Mouse (Mus musculus): ENCODE results near the gene Nol10.

The Nol10 gene

DNA sequence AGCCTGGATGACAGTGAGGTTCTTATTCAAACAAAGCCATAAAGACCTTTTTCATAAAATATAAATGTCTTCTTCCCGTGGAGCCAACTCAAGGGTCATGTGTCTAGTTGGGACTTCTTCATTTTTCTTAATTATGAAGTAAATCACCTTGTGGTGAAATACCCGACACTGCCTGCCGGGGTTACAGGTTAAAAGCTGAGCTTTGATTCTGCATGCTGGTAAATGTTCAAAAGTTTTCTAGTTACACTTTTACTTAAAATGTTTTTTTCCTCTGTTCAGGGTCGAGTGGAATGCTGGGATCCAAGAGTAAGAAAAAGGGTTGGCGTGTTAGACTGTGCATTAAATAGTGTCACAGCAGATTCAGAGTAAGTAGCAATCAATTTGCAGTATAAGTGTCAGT lies 14.1 kb downstream of the Nol10 start:
- no peak for DNase-seq

DNA sequence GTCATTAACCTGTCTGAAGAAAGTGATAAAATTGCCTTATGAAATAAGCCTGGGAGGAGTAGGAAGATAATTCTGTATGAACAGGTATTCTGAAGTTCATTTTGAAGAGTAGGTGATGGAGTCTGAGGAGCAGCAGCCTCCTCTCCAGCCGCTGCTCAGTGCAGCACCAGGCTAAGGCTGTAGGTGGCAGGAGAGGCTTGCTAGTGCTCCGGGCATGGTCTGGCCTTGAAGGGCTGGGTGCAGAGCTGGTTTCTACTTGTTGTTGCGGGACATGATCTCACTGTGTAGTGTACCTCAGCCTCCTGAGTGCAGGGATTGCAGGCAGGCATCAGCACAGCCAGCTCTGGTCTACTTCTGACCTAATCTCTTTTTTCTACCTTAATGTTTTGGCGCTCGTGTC lies 18.7 kb downstream of the Nol10 start:
- no peak for DNase-seq

DNA sequence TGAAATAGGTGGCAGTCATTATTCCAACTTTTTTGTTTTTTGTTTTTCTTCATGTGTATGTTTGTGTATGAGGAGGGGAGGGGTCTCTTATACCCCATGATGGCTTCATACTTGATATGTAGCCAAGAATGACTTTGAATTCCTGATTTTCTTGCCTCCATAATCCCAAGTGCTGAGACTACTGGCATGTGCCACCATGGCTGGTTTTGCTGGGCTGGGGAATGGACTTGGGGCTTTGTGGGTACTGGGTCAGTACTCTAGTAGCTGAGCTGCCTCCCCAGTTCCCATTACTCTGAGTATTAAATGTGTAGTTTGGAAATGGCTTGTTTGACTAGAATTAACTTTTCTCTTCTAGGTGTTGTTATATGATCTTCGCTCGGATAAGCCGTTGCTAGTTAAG lies 20.9 kb downstream of the Nol10 start:
- no peak for DNase-seq

DNA sequence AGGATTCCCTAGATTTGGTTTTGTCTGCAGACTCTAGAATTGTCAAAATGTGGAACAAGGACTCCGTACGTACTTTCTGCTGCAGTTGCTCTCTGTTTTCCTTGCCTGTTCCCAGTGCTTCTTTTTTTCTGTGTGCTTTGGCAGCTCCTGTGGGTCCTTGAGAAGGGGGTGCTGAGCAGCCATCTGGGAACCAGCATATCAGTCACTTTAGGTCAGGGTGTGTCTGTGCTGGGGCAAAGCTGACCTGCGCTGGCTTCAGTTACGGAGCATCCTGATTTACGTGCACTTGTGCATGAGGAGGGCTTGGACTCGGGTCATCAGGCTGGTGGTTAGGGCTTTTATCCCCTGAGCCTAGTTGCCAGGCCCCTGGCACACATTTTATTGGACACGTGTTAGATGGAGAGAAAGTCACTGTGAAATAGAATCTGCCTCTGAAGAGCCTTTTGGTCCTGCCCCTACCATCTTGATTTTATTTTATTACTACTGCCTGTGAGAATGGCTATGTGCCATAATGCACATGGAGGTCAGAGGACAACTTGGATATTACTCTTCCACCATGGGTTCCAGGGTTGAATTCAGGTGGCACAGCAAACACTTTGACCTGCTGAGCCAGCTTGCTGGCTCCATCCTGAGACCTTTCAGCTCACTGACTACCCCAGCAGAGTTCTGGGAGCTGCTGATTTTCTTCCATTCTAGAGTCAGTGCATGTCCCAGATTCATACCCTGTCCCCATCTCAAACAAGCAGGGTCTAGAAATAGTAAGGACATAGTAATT lies 21.5 kb downstream of the Nol10 start:
- no peak for DNase-seq

DNA sequence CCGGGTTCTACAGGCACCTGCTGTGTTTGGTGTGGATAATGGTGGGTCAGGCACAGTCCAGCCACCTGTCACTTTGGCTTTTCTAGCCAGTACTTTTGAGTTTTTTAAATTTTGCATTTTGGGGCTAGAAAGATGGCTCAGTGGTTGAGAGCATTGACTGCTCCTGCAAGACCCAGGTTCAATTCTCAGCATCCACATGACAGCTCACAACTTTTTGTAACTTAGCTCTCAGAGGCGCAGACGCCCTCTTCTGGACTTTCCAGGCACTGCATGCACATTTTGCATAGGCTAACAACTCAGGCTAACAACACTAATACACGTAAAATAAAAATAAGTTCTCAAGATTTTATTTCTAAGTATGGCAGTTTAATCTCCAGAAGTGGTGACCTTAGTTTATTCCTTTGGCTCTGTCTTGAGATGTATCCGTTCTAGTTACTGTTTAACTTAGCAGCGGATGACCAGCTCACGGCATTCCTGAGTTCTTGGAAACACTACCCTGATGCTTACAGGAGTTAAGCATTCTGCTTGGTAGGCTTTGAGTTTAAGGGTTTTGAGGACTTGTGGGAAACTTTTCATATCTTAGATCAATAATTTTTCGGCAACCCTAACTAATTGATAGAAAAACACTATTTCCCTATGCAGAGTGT lies 23.5 kb downstream of the Nol10 start:
- no peak for DNase-seq

DNA sequence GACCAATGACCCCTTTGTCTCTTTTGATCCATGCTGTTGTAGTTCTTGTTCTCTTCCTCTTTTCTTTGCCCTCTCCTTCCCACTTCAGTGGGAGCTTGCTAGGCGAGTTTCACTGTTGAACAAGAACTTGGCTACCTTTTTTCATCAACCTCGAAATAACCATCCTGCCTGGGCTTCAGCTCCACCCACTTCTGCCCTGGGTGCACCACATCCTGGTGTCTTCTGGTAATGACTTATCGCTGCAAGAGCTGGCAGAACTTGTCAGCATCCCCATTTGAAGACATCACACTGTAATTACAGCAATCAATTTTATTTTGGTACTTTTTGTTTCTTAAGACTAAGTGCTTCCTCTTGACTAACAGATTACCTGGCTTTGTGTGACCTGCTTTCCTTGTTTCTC lies 24.4 kb downstream of the Nol10 start:
- DNase-seq = no peak

DNA sequence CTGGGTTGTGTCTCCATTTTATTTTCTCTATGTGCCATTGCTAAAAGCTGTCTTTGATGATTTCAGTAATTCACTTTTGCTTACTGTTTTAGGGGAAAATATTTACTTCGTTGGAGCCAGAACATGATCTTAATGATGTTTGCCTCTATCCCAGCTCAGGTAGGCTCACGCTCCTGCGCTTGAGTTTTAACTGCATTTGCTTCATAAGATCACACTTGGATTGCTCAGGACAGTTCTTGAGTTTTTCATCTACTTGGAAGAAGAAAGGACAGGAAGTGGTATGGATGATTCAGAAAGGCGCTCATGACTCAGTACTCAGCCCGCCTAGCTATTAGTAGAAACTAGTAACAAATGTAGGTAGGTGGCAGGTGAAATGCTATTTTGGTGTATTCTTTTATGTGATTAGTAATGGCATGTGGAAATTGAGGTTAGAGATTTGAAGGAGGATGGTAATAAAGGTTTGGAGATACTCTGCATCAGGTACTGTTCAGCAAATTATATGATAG lies 25.3 kb downstream of the Nol10 start:
- no peak for DNase-seq

DNA sequence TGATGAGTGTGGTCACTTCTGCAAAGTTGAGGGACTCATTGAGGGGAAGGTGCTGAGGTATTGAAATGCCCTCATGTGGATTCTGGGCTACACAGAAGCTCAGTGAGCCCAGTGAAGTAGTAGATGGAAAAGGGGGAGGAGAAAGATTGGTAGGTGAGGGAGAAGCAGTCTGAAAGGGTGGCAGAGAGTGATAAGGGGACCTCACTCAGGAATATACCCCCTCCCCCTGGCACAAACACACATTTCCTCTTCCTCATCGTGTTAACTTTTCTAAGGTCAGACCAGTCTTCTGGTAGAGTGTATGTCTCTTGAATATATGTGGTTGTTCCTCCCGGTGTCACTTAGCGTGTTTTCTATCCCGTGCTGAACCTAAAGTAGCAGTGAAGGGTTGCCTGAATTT lies 27.0 kb downstream of the Nol10 start:
- no peak for DNase-seq

DNA sequence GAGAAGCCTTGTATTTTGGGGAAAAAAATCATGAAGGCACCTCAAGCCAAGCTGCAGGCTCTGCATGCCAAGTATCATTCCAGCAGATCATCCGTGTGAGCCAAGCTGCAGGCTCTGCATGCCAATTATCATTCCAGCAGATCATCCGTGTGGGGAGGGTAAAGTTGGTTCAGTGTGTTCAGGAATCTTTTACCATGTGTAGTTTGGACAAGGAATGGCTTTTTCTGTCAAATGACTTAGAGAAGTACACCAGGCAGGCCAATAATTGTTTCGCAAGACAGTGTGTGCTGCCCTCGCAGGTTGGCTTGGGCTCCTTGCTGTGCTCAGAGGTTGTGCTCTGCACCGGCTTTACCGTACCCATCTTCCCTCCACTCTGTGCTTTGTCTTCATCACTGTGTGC lies 28.3 kb downstream of the Nol10 start:
- DNase-seq = no peak

DNA sequence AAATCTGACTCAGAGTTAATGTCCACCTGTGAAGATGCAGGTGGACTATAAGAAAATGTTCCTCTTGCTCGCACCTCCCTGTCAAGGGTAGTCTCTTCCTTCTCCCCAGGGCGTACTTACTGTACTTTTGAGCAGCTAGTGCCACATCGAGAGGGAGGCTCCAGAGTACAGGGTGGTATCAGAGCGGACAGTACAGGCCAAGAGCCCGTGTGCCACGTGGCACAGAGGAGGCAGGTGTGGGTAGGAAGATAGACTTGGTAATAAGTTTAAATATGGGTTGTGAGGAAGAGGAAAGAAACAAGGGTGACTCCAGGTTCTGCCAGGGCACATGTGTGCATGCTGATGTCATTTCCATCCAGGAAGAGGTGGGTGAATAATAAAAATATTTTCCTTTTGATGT lies 32.7 kb downstream of the Nol10 start:
- DNase-seq = no peak

DNA sequence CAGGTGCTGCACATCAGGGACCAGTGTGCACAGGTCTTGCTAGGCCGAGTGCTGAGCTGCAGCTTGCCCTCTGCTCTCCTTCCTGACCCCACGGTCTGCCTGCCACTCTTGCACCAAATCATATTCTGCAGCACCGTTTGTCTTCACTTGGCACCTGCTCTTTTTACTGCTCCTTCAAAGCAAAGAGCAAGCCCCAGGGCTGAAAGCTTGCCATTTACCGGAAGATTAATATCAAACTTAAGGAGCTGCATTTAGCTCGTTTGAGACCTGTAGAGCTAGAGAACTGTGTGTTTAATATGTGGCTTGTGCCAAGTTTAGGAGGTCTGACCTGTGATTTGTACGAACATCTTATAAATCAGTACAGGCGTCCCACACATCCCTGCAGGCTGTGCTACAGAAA lies 34.5 kb downstream of the Nol10 start:
- DNase-seq = no peak

DNA sequence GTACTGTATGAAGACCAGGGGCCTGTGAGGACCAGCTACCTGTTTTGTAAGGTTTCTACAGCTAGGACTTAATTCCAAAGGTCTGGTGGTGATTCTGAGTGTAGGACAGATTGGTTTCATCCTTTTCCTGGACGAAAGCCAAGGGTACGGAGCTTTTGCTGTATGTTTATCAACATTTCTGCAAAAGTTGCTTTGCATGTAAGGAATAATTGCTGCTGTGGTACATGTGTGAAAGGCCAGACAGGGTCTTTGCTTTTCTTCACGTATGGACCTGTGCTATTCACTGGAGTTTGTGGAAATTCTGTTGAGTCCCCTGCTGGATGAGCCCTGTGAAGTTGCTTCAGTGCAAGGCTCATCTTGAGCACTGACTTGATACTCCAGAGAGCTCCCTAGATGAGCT lies 38.6 kb downstream of the Nol10 start:
- DNase-seq = no peak

DNA sequence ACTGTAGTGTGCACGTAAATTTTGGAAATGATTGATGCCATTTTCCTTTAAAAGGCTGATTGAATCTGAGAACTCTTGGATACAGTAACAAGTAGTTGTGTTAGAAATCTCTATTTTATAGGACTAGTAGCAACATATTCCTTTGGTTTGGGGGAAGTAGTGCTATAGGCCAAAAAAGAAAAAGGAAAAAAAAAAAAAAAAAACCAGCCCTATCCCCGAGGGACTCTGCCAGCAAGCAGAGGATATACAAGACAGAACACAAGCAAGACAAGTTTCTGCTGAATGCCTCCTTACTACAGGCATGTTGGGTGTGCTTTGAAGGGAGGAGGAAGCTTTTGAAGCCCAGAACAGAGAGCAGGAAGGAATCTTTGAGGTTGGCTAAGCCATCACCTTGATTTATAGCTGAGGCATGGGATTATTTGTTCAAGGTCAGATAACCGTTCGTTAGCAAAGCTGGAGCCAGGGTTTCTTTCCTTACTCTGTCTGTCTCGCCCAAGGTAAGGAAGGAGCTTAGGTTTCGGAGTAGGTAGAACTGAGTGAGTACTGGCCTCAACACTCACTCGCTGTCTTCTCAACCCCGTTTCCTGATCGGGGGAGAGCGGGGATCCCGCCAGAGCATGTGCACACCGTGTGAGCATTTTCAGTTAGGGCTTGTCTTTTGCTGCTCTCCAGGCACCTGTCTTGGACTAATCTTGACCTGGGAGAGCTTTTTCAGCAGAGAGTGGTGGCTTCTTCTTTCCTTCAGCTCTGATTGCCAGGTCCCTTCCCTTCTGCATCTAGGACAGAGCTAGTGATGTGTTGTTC lies 39.3 kb downstream of the Nol10 start:
- DNase-seq = no peak

DNA sequence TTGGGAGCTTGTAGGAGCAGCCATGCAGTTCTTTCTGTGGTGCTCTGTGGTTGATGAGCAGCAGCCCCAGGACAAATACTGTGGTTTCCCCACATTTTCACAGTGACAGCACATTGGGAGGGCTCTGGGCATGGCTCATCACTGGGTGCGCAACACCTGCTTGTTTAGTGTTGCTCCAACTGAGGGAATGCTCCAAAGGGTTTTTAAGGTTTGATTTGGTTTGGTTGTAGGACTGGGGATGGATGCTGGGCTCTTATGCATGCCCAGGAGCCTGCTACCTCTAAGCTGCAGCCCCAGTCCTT lies 39.8 kb downstream of the Nol10 start:
- DNase-seq = no peak

DNA sequence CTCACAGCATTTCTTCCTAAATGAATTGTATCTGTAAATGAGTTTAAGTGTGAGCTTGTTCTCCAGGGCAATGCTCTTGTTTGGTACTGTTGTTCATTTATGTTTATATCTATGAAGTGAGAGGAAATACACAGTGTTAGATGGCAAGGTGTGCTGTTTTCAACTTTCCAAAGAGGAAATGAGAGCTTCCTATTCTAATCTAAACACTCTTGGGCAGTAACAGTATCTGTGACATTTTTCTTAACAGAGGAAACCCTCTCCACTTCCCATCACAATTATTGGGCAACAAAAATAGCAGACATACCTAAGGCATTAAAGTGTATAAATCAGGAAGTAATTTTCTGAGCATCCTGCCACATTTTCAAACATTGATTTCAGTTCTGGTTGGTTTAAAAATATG lies 41.8 kb downstream of the Nol10 start:
- DNase-seq = no peak

DNA sequence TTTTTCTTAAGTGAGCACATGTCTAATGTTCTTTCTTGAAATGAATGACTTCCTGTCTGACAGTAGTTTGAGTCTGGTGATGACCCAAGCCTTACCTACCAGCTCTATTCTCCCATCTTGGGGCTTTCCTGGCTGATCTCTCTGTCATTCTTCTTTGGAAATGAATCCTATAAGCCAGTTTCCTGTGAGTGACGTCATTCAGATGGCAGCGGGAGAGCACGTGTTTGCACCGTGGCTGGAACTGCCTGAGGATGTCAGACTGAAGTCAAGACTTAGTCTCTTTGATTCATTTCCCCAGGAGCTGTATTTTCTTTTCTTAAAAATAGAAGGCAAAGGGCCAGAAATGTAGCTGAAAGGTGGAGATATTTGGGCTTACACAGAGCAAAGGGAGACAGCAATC lies 42.3 kb downstream of the Nol10 start:
- no peak for DNase-seq

DNA sequence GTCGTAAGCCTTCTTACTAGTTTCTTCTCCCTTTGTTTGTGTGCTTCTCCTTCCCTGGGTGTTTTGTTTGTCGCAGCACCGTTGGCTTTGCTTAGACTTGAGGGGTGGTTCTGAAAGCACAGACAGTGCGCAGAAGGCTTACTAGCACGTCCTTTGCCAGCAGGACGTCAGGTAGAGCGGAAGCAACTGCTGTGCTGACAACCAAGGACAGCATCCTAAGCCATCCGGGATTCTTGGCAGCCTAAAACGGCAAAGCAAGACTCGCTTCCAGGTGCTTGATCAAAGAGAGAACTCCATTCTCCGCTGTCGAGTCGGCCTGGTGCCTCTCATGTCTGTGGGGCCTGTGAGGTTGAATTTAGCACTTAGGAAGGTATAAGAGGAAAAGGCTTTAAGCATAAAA lies 44.9 kb downstream of the Nol10 start:
- no peak for DNase-seq

DNA sequence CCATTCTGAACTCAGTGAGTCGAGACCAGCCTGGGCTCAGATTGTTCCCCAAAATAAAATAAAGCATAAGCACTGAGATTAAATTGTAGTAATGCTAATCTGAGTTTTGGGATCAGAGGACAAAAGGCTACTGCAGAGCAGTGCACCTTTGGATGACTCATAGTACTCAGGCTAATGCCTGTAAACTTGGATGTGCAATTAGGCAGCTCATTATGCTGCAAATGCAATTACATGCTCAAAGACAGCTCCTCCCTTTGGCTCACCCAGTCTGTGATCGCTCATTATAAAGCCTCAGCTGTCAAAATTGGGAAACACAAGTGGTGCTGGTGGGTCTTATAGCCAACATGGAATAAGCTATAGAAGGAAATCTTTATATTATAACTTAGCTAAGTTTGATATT lies 48.9 kb downstream of the Nol10 start:
- no peak for DNase-seq

DNA sequence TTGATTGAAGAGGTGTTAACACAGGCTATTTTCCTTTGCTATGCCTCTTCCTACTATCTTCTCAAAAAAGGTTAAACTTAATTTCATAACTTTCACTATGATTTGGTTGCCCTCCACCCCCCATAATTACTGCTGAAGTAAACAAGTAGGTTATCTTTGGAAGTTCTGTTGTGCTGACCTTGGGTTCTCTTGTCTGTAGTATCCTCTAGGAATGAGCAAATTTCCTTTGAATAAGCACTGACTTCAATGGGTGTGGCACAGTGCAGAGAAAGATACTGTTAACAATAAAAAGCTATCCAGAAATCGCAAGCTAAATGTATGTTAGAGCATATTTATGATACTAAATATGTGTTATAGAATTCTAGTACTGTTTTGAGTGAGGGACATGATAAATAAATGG lies 53.2 kb downstream of the Nol10 start:
- DNase-seq = no peak

DNA sequence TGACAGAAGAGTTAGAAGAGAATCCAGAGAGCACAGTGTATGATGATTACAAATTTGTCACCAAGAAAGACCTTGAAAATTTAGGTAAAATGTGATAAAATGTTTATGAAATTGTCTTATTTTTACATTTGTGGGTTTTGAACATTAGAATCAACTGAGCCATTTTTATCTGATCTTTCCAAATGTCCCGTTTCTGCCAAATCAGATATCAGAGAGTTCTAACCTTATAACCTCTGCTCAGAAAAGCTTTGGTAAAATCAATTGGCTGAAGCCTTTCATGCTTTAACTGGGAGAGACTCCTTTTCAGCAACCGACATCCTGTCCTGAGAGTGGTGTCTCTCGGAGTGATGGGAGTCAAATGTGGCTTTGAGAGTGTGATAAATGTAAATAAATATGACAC lies 53.9 kb downstream of the Nol10 start:
- DNase-seq = no peak

DNA sequence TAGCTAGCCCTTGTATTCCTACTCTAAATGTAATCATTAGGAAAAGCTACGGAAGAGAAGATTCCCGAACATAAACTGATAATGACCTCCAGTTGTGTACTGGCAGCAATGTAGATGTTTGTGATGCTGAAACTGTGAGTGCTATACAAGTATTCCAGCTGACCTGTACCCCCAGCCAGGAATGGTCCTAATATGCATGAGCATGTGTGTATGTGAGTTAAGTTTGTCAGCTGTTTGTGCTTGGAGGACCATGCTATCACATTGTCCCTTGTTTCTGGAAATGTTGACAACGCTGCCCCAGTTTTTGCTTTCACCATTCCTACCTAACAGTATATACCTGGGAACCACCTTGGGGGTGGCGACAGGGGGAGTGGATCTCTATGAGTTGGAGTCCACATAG lies 55.7 kb downstream of the Nol10 start:
- DNase-seq = no peak

DNA sequence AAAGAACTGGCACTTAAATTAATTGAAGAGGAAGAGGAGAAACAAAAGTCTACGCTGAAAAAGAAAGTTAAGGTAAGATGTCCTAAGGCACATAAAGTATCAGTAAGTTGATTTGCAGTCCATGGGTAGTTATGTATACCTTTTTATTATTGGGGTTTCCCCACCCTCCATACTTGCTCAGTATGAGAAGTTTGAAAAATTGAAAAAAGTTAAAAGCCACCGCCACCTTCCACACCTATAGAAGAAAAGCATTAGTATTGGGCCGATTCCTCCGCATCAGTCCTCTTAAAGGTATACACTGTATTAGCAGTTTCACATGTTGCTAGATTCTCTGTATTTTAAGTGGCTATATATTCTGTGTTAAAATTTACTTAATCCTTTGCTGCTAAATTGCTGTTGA lies 58.6 kb downstream of the Nol10 start:
- no peak for DNase-seq

DNA sequence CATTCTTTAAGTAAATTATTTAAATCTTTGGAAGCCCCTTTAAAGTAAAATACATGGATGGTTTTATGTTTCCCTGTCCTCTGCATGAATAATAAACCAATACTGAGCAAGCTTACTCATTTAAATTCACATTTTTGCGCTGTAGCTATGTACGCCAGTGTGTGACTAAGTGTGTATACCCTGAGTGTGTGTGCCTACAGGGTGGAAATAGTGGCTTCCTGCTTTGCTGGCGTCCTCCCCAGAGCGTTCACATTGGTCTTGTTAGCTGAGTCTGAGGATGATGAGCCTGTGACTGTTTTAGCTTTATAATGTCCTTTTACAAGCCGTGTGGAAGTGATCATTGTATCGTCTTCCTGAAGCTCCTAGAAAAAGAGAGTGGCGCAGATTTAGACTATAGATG lies 60.1 kb downstream of the Nol10 start:
- no peak for DNase-seq

DNA sequence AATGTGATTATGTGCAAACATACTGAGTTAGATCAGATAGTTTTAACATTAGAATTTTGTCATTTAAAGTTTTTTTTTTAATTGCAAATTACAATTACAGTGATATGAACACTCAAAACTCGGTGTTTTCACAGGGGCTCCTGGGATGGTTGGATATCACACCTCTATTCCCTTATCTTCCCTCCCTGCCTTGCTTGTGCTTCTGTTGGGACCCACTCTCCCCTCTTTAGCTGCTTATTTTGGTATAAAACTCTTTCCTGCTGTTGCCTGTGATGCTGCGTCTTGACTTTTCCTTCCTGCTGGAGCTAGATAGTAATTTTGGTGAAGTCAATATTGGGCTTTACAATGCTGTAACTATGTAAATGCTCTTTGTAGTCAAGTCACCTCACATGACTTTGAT lies 63.0 kb downstream of the Nol10 start:
- no peak for DNase-seq

Measured in cerebellum, adult 8-10 months (tissue).